Mouse (Mus musculus): Measurements from ENCODE around the gene Ascc2. TPM values are rescaled to one million over a fixed set of nuclear protein-coding genes. Genes with fewer than 3 reads are reported as not detected.
A peak's percentile ranks its signal among the peaks of the same experiment; 100 is the strongest.

The Ascc2 gene
- 10 to 100 TPM; 27.3 to 28.3 TPM for total RNA-seq (2021)

DNA sequence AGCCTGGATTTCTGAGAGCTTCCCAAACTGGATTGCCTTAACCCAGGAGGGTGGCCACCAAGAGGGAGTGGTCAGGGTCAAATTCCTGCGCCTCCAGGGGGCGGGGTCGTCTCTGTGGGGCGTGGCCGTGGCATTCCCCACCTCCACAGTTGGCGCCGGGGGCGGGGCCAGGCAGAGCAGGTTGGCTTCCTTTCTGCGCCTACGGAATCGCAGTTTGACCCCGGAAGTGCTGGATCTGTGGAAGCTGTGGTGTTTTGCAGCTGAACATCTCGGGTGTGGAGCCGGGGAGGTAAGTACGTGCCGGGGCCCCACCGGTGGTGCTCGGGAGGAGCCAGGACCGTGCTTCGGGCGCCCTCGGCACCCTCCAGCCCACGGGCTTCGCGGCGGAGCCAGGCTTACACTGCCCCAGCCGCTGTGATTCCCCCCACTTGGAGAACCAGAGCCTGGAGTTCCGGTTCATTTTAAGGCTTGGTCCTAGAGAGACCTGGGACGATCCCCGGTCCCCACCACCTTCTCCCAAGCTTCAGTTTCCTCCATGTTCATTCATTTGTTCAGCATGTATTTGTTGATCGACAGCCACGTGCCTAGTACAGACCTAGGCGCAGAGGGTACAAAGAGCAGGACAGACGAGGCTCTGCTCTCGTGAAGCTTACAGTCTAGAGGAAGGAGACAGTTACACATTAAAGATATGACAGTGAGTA, at the start of gene Ascc2:
TSS of gene Ascc2 (plus strand) at position 214 of the 701 bp plus-strand sequence.
- DNase-seq: peak; percentile 90
- intact Hi-C loops (cut with DNase I): no loop called here

DNA sequence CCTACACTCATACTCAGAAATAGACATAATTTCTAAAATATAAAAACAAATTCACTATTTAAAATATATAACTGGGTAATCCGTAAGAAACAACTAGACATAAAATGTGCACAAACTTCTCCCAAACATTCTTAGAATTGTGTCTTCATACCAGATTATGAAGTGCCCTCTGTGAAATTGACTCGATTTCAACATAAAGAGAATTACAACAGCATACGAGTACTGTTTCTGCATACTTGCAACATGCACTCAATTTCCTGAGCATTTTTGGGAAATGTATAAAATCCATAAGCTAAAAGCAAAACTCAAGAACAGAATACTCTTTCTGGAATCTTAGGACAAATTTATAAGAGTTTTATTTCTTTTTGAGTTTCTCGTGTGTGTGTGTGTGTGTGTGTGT, 45.7 kb upstream of the Ascc2 start:
- DNase-seq: no peak
- intact Hi-C loops (cut with DNase I): no loop called here

DNA sequence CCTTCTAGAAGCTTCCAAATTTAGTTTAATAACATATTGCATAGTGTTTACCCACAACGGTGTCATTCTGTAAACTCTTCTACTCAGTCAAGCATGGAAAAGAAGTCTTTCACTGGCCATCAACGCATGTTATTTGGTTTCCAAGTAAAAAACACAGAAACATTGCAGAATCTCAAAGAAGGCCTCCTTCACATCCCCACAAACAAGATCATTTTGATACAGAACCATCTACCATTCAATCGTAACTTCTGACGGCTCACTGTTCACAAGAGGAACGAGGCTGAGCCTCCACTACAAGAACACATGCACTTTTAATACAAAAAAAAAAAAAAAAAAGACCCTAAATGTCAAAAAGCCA, 44.1 kb upstream of the Ascc2 start:
- DNase-seq: no peak
- intact Hi-C loops (cut with DNase I): no loop called here

DNA sequence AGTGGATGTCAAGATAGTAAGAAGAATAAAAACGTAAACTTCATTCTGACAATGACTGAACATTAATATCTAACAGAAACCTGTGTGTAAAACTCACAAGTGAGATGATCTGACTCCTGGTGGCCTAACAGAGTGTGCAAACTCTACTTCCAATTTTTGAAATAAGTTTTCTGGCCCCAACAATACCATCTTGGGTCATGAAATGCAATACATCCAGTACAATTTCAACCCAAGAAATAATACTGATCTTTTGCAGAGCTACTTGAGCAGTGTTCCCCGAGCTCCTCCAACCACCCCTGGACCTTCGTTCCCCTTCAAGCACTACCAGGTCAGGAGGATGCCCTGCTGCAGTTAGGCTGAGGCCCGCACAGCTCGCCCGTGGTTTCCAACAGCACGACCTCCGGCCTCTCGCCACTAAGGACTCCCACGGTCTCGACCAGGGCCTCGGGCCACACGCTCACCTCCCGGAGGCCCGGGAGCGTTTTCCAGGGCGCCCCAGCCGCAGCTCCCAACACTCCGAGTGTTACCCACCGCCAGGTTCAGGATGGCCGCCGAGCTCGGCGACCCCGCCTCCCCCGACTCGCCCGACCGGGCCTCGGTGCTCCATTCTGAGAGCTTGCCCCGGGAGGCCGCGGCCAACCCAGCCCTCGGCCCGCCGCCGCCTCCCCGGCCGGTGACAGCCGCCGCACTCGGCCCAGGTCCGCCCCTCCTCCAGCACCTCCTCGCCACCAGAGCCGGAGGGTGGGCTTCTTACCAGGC, 43.5 kb upstream of the Ascc2 start:
- DNase-seq: no peak
- intact Hi-C loops (cut with DNase I): no loop called here

DNA sequence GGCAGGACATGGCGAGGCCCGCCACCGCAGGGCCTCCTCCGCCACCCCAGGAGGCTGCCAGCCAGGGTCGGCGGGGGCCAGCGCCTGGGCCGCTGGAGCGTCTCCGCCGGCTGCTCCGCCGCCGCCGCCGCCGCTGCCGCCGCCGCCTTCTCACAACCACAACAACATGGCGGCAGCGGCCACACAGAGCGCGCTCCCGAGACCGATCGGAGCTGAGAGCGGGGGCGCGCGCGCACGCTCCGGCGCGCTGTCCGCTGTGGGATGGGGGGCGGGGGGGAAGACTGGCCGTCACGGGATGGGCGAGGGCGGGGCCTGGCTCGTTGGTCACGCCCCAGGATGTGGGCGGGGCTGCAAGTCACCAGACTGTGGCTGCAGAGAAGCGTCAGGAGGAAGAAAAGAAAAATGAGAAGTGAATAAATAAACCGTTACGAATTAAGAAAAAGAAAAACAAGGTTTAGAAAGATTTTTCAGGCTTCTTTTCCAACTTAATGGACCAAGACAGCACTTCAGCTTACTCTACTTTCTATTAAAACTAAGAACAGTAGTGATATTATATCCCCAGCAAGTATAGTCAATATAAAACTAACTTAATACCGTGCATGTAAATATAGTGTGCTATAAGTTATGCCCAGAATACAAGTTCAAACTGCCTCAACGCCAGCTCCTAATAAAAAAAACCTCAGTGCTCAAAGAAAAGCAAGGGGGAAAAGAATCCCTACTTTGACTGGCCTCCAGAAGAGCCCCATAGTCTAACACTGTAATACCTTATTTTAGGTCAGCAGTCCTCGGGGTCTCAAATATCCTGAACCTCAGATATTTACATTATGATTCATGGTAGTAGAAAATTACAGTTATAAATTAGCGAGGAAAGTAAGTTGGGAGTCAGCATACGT, 42.7 kb upstream of the Ascc2 start, which contains the start of gene Mtmr3:
TSS of gene Mtmr3 (minus strand) at position 256 of the 893 bp plus-strand sequence.
- intact Hi-C loops (cut with DNase I): no loop called here
- peak; percentile 97 for DNase-seq

DNA sequence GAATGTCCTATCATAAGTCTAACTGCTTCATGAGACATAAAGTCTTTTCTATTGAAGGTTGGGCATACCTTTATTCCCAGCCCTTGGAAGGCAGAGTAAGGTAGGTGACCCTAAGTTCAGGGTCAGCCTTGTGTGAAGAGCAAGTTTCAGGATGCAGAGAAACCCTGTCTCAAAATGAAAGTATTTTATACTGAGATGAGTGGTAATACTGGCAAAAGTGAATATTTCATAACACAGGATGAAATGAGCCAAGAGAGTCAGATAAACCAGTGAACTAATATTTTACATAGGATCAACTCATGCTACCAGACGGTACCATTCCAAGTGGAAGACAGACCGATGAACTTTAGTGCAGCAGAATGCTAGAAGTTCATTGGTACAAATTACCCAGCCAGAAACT, 39.1 kb upstream of the Ascc2 start:
- no peak for DNase-seq
- intact Hi-C loops (cut with DNase I): no loop called here

DNA sequence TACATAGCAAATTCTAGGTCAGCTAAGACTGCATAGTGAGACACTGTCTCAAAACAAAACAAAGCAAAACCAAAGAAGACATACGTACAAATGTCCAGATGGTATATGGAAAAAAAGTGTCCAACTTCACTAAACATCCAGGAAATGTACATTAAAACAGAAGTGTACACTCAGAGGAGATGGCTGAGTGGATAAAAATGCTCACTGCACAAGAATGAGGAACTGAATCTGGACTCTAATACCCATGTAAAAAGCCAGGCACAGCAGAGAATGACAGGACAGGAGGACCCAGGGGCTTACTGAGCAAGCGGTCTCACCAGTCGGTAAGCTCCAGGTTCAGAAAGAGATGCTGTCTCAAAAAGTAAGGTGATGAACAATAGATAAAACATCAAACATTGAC, 37.6 kb upstream of the Ascc2 start:
- DNase-seq: no peak
- intact Hi-C loops (cut with DNase I): no loop called here

DNA sequence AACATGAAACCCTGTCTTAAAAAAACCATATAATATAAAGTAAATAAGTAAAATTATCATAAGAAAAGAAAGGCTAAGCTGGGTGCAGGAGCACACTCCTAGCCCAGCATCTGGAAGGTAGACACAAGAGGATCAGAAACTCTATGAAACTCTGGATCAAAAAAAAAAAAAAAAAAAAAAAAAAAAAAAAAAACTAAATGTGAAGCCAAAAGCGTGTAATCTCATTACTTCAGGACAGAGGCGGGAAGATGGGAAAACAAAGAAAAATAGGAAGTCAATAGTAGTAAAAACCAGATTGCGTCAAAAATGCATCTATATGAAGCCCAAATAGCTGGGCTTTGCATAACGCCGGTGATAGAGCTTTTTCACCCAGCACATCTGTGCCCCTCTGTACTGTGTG, 35.7 kb upstream of the Ascc2 start:
- intact Hi-C loops (cut with DNase I): no loop called here
- DNase-seq: no peak

DNA sequence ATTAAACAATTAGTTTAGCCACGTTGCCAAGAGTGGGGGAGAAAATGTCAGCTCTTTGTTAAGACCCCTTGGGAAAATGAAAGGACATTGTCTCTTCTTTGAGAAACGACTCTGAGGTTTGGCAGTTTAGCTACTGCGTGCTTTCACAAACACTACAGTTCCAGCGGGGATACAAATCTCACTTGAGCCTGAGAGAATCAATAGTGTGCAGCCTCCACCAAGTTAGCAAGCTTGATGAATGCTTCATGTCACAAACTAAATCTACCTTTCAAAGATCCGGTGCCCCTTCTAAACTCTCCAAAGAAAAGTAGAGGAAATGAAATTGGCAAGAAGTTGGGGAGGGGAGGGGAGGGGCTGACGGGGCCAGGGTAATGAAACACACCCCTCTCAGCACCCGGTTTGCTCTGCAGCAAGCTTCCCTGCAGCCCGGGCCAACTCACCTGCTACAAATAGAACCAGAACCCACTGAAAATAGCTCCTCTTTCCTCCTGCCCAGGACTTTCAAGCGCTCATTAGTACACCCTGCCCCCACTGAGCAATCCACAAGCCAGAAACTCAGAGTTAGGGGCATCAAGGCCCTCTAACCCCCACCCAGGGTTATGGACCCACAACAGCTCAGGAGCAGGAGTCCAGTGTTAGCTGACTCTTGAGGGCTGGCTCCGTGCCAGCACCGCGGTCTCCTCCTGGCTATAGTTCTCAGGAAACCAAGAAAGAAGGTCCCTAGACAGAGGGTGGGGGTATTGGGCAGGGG, 34.7 kb upstream of the Ascc2 start:
- intact Hi-C loops (cut with DNase I): no loop called here
- peak; percentile 43 for DNase-seq

DNA sequence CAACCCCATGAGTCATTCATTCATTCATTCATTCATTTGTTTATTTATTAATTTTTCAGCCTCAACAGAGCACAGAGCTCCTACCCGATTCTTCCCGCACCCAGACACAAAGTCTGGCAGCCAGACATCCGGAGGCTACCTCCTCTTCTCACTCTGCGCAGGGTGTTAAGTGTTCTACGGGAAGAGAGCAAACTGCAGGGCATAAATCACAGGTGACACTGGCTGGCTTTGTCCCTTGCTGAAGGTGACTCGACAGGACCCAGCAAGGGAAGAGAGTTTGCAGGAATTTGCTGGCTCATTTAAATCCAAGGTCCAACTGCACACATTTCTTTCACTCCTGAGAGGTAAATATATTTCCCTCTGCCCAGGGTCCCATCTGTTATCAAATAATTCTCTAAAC, 33.1 kb upstream of the Ascc2 start:
- DNase-seq: no peak
- intact Hi-C loops (cut with DNase I): no loop called here

DNA sequence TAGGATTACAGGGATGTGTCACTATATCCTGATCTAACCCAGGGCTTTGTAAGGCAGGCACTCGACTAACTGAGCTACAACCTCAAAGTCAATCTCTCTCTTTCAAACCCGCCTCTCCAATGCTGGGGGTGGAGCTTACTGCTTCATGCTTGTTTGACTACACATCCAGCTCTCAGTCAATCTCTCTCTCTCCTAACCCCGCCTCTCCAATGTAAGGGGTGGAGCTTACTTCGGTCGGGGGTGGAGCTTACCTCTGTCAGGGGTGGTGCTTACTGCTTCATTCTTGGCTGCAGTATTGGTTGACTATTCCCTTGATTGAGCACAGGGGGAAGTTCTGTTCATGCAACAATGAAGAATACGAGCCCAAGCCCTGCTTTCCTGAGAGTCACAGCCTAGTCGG, 32.1 kb upstream of the Ascc2 start:
- intact Hi-C loops (cut with DNase I): no loop called here
- DNase-seq: peak; percentile 29

DNA sequence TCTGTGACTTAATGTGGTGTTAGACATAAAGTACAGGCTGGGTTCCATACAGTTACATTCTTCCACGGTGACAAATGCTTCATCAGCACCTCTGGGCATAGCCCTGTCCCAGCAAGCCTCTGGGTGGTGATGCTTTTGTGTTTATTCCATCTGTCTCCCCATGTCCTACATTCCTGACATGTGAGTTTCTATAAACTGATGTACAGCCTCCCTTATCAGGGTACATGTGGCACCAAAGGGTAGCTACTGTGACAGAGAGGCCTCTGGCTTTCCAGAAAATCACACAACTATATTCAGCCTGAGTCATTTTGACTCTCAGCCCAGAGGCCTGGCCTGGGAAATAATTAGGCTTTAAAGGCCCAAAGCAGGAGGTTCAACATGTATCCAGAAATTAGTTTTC, 31.0 kb upstream of the Ascc2 start:
- DNase-seq: no peak

DNA sequence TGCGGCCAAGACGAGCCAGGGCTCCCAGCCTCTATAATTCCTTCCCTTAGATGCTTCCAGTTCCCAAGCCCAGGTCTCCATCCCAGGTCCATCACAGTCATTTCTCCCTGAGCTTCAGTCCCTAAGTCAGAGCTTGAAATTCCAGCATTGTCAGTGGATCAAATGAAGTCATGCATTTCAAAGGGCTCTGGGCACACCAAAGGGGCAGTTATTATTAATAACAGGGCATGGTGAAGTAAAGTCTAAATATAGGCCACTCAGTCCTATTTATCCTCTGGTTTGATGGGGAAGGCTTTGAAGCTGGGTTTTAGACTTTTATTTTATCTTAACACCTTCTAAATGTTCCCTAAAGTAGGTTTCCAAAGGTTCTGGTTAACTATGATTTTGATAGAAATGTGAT, 25.6 kb upstream of the Ascc2 start:
- intact Hi-C loops (cut with DNase I): no loop called here
- no peak for DNase-seq

More for the DNA sequence above, 31.0 kb upstream of the Ascc2 start:
- intact Hi-C loops (cut with DNase I): no loop called here

DNA sequence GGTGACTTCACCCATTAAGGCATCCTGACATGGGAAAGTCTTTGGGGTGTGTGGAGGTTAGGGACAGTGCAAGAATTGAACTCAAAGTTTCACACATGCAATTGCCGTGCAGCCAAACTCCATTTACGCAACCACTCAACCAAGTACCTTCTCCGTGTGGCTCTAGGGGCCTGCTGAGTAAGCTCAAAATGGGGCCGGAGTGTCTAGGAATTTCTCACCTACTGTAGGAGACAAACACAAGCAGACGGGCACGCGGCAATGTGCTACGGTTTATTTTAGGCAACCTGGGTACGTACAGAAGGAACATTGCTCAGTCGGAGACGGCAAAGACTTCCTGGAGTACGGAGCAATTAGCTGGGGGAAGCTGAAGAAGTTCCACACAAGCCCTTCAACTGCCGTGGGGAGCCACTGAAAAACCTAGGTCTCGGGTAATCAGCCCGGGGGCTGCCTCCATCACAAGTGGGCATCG, 17.5 kb upstream of the Ascc2 start, which contains the start of gene Gm11032:
TSS of gene Gm11032 (plus strand) at position 51 of the 469 bp plus-strand sequence.
- intact Hi-C loops (cut with DNase I): no loop called here
- DNase-seq: no peak

DNA sequence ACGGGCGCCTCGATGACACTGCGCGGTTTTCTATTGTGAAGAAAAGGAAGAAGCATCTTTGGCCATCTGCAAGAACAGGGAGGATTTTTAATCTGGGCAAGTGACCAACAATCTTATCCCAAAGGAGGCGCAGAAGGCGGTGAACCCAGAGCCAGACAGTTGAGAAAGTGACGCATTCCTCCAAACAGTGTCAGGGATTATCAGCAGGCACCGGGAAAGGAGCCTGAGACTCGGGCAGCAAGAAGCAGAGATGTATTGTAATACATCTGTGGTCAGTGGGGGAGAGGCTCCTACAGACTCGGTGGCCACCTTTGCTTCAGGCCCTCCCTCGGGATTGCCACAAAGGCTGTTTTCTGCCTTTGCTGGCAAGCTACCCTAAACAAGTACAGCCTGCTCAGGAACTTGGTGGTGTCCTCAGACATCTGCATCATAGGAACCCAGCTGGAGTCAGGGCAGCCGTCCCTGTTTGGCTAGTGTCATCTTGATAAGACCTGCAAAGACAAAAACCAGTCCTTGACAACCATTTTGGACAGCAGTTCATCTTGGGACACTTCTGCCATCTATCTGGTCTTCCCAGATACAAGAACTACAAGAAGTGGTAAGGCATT, 16.9 kb upstream of the Ascc2 start:
- intact Hi-C loops (cut with DNase I): no loop called here
- DNase-seq: peak; percentile 9

DNA sequence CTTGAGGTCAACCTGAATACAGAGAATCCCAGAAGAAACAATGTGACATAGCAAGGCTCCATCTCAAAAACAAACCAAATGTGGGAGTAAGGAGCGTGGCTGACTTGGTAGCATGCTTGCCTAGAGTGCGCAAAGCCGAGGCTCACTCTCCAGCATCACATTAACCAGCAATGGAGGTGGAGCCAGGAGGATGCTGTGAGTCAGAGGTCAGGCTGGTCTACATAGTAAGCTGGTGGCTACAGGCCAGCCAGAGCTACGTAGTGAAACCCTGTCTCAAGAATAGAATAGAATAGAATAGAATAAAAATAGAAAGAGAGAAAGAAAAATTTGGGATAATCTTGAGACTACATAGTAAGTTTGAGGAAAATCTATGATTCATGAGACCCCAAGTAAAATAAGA, 15.7 kb upstream of the Ascc2 start:
- no peak for DNase-seq
- intact Hi-C loops (cut with DNase I): no loop called here

DNA sequence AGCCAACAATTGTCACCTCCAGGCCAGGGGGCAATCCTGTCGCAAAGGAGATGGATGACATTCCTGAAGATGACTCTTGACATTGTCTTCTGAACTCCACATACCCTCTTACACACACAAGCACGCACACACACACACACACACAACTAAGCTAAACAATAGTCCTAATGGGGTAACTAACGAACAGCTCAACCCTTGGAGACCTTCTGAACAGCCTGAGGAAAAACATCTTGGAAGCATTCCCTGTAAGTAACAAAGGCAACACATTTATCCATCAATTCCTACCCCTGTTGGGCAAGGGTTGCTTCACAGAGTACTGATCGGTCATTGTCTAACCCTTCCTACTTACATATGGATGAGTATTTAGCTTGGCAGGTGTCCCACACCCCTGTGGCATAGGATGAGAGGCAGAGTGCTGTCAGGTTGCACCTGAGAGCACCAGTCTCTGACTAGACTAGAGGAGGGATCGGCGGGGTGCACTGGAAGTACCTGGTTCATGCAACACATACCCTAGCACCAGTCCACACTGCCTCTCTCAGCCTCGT, 15.0 kb upstream of the Ascc2 start:
- DNase-seq: no peak
- intact Hi-C loops (cut with DNase I): no loop called here

DNA sequence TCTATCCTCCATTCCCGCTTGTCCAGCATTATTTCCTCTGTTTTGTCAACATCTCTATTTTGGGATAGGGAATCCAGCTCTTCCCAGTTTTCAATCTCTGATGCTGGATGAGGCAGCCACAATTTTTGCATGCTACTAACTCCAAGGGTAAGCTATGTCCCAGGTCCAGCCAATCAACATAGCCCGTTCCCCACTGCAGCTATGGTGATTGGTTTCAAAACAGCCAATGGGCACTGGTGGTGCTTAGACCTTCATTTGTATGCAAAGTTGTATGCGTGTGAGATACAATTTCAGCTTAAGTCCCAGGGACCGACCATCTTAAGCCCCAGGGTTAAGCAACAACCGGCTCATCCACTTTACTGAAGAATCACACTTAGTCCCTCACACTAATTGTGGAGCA, 14.6 kb upstream of the Ascc2 start:
- intact Hi-C loops (cut with DNase I): no loop called here
- DNase-seq: no peak

DNA sequence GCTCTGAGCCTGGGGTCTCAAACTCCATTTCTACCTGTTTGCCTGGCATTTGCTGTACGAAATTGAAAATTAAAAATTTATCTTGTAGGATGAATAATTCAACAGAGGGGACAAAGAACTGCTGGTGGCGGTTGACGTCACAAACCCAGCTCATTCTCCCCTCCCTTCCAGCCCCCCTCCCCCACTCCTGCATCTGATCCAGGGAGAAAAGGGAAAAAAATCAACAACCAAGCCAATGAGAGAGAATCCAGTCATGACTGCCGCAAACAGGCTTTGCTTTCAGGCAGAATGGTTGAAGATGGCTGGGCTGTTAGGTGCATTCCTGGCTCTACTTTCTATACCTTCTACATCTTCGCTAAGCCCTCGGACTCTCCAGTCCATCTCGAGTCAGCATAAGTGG, 11.6 kb upstream of the Ascc2 start:
- no peak for DNase-seq
- intact Hi-C loops (cut with DNase I): no loop called here

DNA sequence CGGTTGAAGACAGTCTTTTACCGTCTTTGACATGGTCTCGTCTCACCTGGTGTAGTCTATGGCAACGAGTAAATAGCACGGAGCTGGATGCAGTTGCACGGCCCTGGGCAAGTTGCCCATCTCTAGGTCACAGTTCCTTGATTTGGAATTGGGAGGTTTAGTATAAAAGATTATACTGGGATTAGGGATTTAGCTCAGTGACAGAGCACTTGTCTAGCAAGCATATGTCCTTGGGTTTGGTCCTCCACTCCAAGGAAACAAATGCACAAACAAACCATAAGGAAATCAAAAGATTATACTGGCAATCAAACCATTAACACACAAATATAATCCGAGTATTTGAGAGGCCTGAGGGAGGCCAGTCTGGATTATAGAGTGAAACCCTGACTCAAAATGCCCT, 9.9 kb upstream of the Ascc2 start:
- no peak for DNase-seq

More for the DNA sequence above, 9.9 kb upstream of the Ascc2 start:
- intact Hi-C loops (cut with DNase I): no loop called here

Data from left cerebral cortex, postnatal 4 days (tissue).